ENCODE assay signal across 8 mouse cellular contexts in genomic region chr12:59218640-59219321, GRCm38 (mm10). TPM values are rescaled to one million over a fixed set of nuclear protein-coding genes. Genes with fewer than 3 reads are reported as not detected.
DNase-seq lines count a peak whose midpoint lies in the region; ATAC-seq and TF ChIP-seq lines count a peak whose summit lies in the region.

No protein-coding gene starts in this region.

- H3K27ac ChIP-seq in hindbrain, postnatal 0 days, result peak overlapping the region; percentile 95
- H3K27ac ChIP-seq in limb, embryonic 12.5 days, result peak overlapping the region; percentile 96
- H3K27ac ChIP-seq in midbrain, embryonic 11.5 days (ENCODE audit: low read depth, low read length), result peak overlapping the region; percentile 79
- H3K27ac ChIP-seq in stomach, embryonic 15.5 days, result peak overlapping the region; percentile 95

- peaks cover 8% of the 10 kb centered on the region; the same call in 1 of the 2 replicates for H3K4me1 ChIP-seq in hindbrain, postnatal 0 days (ENCODE audit: insufficient read depth, low read length)
- peaks cover 13% of the 10 kb centered on the region for H3K4me1 ChIP-seq in limb, embryonic 12.5 days (replicated peaks)
- H3K4me1 ChIP-seq in midbrain, embryonic 11.5 days (ENCODE audit: control insufficient read depth, insufficient read depth, low read length), result peaks cover 12% of the 10 kb centered on the region
- H3K4me1 ChIP-seq in stomach, embryonic 15.5 days, result peaks cover 12% of the 10 kb centered on the region

- no peak for TF ChIP-seq CTCF in hindbrain, postnatal 0 days (IDR thresholded peaks at IDR 0.05; ENCODE audit: low read depth)

- H3K36me3 ChIP-seq in hindbrain, postnatal 0 days (ENCODE audit: insufficient read depth, low read length), result no peaks in the 10 kb centered on the region
- no peaks in the 10 kb centered on the region for H3K36me3 ChIP-seq in limb, embryonic 12.5 days
- no peaks in the 10 kb centered on the region for H3K36me3 ChIP-seq in midbrain, embryonic 11.5 days (ENCODE audit: control insufficient read depth, insufficient read depth, low read length)
- no peaks in the 10 kb centered on the region for H3K36me3 ChIP-seq in stomach, embryonic 15.5 days

- under 1% methylated on average over 65 of the region's 69 CpGs for WGBS in hindbrain, postnatal 0 days
- under 1% methylated on average over 59 of the region's 69 CpGs for WGBS in limb, embryonic 12.5 days
- under 1% methylated on average over 66 of the region's 69 CpGs for WGBS in midbrain, embryonic 11.5 days
- under 1% methylated on average over 56 of the region's 69 CpGs for WGBS in stomach, embryonic 15.5 days

- peak; percentile 45 for DNase-seq in layer of hippocampus, adult 11-12 months (ENCODE audit: low spot score)
- no peak for DNase-seq in layer of hippocampus, postnatal 14 days (ENCODE audit: low spot score in 2 of 2)
- DNase-seq in cerebellum, adult 8-10 months, result peak; percentile 59
- DNase-seq in hindbrain, postnatal 0 days (ENCODE audit: low spot score), result peak; percentile 55
- DNase-seq in midbrain, embryonic 11.5 days (ENCODE audit: low spot score, missing footprints), result peak; percentile 91

- peak overlapping the region; percentile 82 for H3K4me3 ChIP-seq in hindbrain, postnatal 0 days (ENCODE audit: low read length)
- peak overlapping the region; percentile 92 for H3K4me3 ChIP-seq in limb, embryonic 12.5 days (replicated peaks)
- H3K4me3 ChIP-seq in midbrain, embryonic 11.5 days (ENCODE audit: low read depth, low read length), result peak overlapping the region; percentile 81
- H3K4me3 ChIP-seq in stomach, embryonic 15.5 days (replicated peaks), result peak overlapping the region; percentile 90

- H3K27me3 ChIP-seq in hindbrain, postnatal 0 days (ENCODE audit: insufficient read depth, low read length), result no peaks in the 10 kb centered on the region
- H3K27me3 ChIP-seq in limb, embryonic 12.5 days, result no peaks in the 10 kb centered on the region
- H3K27me3 ChIP-seq in midbrain, embryonic 11.5 days (ENCODE audit: control insufficient read depth, insufficient read depth, low read length), result no peaks in the 10 kb centered on the region
- H3K27me3 ChIP-seq in stomach, embryonic 15.5 days (replicated peaks), result no peaks in the 10 kb centered on the region

- no peaks in the 10 kb centered on the region for H3K9me3 ChIP-seq in hindbrain, postnatal 0 days (ENCODE audit: low read length)
- no peaks in the 10 kb centered on the region for H3K9me3 ChIP-seq in limb, embryonic 12.5 days
- no peaks in the 10 kb centered on the region for H3K9me3 ChIP-seq in midbrain, embryonic 11.5 days (ENCODE audit: control insufficient read depth, low read length)
- H3K9me3 ChIP-seq in stomach, embryonic 15.5 days, result no peaks in the 10 kb centered on the region

- H3K4me2 ChIP-seq in hindbrain, postnatal 0 days (ENCODE audit: low read depth, low read length), result peak overlapping the region; percentile 76
- H3K4me2 ChIP-seq in limb, embryonic 12.5 days, result peak overlapping the region; percentile 92
- peak overlapping the region; percentile 89 for H3K4me2 ChIP-seq in midbrain, embryonic 11.5 days
- peak overlapping the region; percentile 86 for H3K4me2 ChIP-seq in stomach, embryonic 15.5 days

- peak; percentile 31 for ATAC-seq in frontal cortex, adult (ENCODE audit: low TSS enrichment)
- peak; percentile 46; the same call in 1 of the 2 replicates for ATAC-seq in hindbrain, postnatal 0 days
- ATAC-seq in limb, embryonic 12.5 days (ENCODE audit: insufficient number of reproducible peaks, insufficient read depth, low FRiP score, low TSS enrichment, low read depth), result no peak
- ATAC-seq in midbrain, embryonic 11.5 days (ENCODE audit: low FRiP score), result peak; percentile 2
- ATAC-seq in stomach, embryonic 15.5 days (ENCODE audit: insufficient read depth, low FRiP score, low read depth), result no peak

- H3K9ac ChIP-seq in hindbrain, postnatal 0 days (replicated peaks; ENCODE audit: low read length), result peak overlapping the region; percentile 91
- peak overlapping the region; percentile 83 for H3K9ac ChIP-seq in limb, embryonic 12.5 days (replicated peaks)
- H3K9ac ChIP-seq in midbrain, embryonic 11.5 days (ENCODE audit: low read length), result peak overlapping the region; percentile 79
- H3K9ac ChIP-seq in stomach, embryonic 15.5 days, result peak overlapping the region; percentile 74

RNA-seq across cellular contexts. Expression of gene Fbxo33, which starts 0.7 kb away (rescaled TPM):
- total RNA-seq in layer of hippocampus, postnatal 14 days (2021), result 10 to 100 TPM; 32.3 to 34.0 TPM
- total RNA-seq in hindbrain, postnatal 0 days (2014; rRNA removed), result 10.9 and 11.9 TPM in 2 replicates
- polyA plus RNA-seq in hindbrain, postnatal 0 days (2015; fragmentation: Nextera tagmentation; extraction: Ambion mirVana), result 7.7 and 8.5 TPM in 2 replicates
- 11.2 and 12.1 TPM in 2 replicates for polyA plus RNA-seq in limb, embryonic 12.5 days (2016; fragmentation: Nextera tagmentation; extraction: Ambion mirVana)
- polyA plus RNA-seq in midbrain, embryonic 11.5 days (2014; fragmentation: Nextera tagmentation; extraction: Ambion mirVana), result 9.9 and 10.1 TPM in 2 replicates
- 8.2 and 9.1 TPM in 2 replicates for polyA plus RNA-seq in stomach, embryonic 15.5 days (2015; fragmentation: Nextera tagmentation; extraction: Ambion mirVana)

Comparison
In these comparisons a context has a peak if more than half of its experiments do, and no peak if none do; other contexts are left out.
1. DNase-seq: peak in layer of hippocampus, adult 11-12 months (single experiment), cerebellum, adult 8-10 months (single experiment), hindbrain, postnatal 0 days (single experiment) and midbrain, embryonic 11.5 days (single experiment); none in layer of hippocampus, postnatal 14 days (0 of 2).
2. ATAC-seq: peak in frontal cortex, adult (single experiment), hindbrain, postnatal 0 days (single experiment) and midbrain, embryonic 11.5 days (single experiment); none in limb, embryonic 12.5 days (single experiment) and stomach, embryonic 15.5 days (single experiment).
3. Peak in every context shown above with its lines, with median percentiles within 50 percentile points of each other: H3K27ac ChIP-seq, H3K4me2 ChIP-seq, H3K4me3 ChIP-seq and H3K9ac ChIP-seq.